Mouse (Mus musculus): Measurements from ENCODE around the gene Baz1a. TPM values are rescaled to one million over a fixed set of nuclear protein-coding genes. Genes with fewer than 3 reads are reported as not detected.
"Not testable (repeated sequence)": the region's sequence is repeated elsewhere in the genome, so short reads cannot be mapped to it uniquely, and the experiment has no call there.

Gene Baz1a
- polyA plus RNA-seq, 1 experiment from 2014 or later, result 17.7 TPM

GRCm38 (mm10) chr12:54965532-54966160 is 48.5 kb downstream of the Baz1a start:
- Histone ChIP-seq H3K4me1 (replicated peaks; ENCODE audit: control insufficient read depth, insufficient read depth, low read length) (no peaks in the 10 kb centered on the region), H3K36me3 (ENCODE audit: control insufficient read depth, insufficient read depth, low read length) (peaks cover 4% of the 10 kb centered on the region; the same call in 1 of the 2 replicates), H3K4me2 (ENCODE audit: low read depth, low read length) (no peak overlapping the region), H3K9ac (ENCODE audit: low read length) (no peak overlapping the region), H3K27ac (ENCODE audit: low read length) (no peak overlapping the region), H3K9me3 (ENCODE audit: control insufficient read depth, low read length) (no peaks in the 10 kb centered on the region), H3K4me3 (ENCODE audit: low read length) (no peak overlapping the region), H3K27me3 (ENCODE audit: control insufficient read depth, insufficient read depth, low read depth, low read length) (no peaks in the 10 kb centered on the region)
- ATAC-seq (ENCODE audit: low read depth), result no peak
- whole genome bisulfite sequencing, result 95% methylated on average over 4 of the region's 4 CpGs

- WGBS, result 47% methylated on average over 2 of the region's 2 CpGs
- Histone ChIP-seq H3K27me3 (ENCODE audit: control insufficient read depth, insufficient read depth, low read depth, low read length) (no peaks in the 10 kb centered on the region), H3K9me3 (ENCODE audit: control insufficient read depth, low read length) (no peaks in the 10 kb centered on the region), H3K27ac (ENCODE audit: low read length) (no peak overlapping the region), H3K4me3 (ENCODE audit: low read length) (no peak overlapping the region), H3K36me3 (ENCODE audit: control insufficient read depth, insufficient read depth, low read length) (peaks cover 6% of the 10 kb centered on the region; the same call in 1 of the 2 replicates), H3K4me2 (ENCODE audit: low read depth, low read length) (no peak overlapping the region), H3K4me1 (replicated peaks; ENCODE audit: control insufficient read depth, insufficient read depth, low read length) (no peaks in the 10 kb centered on the region), H3K9ac (ENCODE audit: low read length) (no peak overlapping the region)
- no peak for ATAC-seq (ENCODE audit: low read depth)
Measured at GRCm38 (mm10) chr12:54959569-54959968, 54.6 kb downstream of the Baz1a start.

GRCm38 (mm10) chr12:54956974-54957373 is 57.2 kb downstream of the Baz1a start:
- 73% methylated on average over 2 of the region's 2 CpGs for whole genome bisulfite sequencing
- no peaks in the 10 kb centered on the region for H3K9me3 ChIP-seq (ENCODE audit: control insufficient read depth, low read length)
- H3K36me3 ChIP-seq (ENCODE audit: control insufficient read depth, insufficient read depth, low read length), result peaks cover 8% of the 10 kb centered on the region; the same call in 1 of the 2 replicates
- no peak overlapping the region for H3K9ac ChIP-seq (ENCODE audit: low read length)
- no peak overlapping the region for H3K4me3 ChIP-seq (ENCODE audit: low read length)
- H3K4me2 ChIP-seq (ENCODE audit: low read depth, low read length), result no peak overlapping the region
- H3K27ac ChIP-seq (ENCODE audit: low read length), result no peak overlapping the region
- no peaks in the 10 kb centered on the region for H3K4me1 ChIP-seq (replicated peaks; ENCODE audit: control insufficient read depth, insufficient read depth, low read length)
- no peak for ATAC-seq (ENCODE audit: low read depth)
- no peaks in the 10 kb centered on the region for H3K27me3 ChIP-seq (ENCODE audit: control insufficient read depth, insufficient read depth, low read depth, low read length)

- no peaks in the 10 kb centered on the region for H3K4me1 ChIP-seq (replicated peaks; ENCODE audit: control insufficient read depth, insufficient read depth, low read length)
- 93% methylated on average over 4 of the region's 4 CpGs for WGBS
Measured at GRCm38 (mm10) chr12:54956457-54956856, 57.7 kb downstream of the Baz1a start.

GRCm38 (mm10) chr12:54946116-54946515 is 68.0 kb downstream of the Baz1a start:
- H3K9me3 ChIP-seq (ENCODE audit: control insufficient read depth, low read length), result no peaks in the 10 kb centered on the region
- 74% methylated on average over 6 of the region's 6 CpGs for WGBS

More at GRCm38 (mm10) chr12:54956457-54956856, 57.7 kb downstream of the Baz1a start:
- Histone ChIP-seq H3K36me3 (ENCODE audit: control insufficient read depth, insufficient read depth, low read length) (peaks cover 8% of the 10 kb centered on the region; the same call in 1 of the 2 replicates), H3K27me3 (ENCODE audit: control insufficient read depth, insufficient read depth, low read depth, low read length) (no peaks in the 10 kb centered on the region), H3K9me3 (ENCODE audit: control insufficient read depth, low read length) (no peaks in the 10 kb centered on the region), H3K9ac (ENCODE audit: low read length) (no peak overlapping the region), H3K27ac (ENCODE audit: low read length) (no peak overlapping the region), H3K4me3 (ENCODE audit: low read length) (no peak overlapping the region), H3K4me2 (ENCODE audit: low read depth, low read length) (no peak overlapping the region)
- ATAC-seq (ENCODE audit: low read depth), result no peak

GRCm38 (mm10) chr12:54942586-54943157 is 71.5 kb downstream of the Baz1a start:
- not testable (repeated sequence) for H3K27ac ChIP-seq (ENCODE audit: low read length); H3K9ac ChIP-seq (ENCODE audit: low read length); H3K4me3 ChIP-seq (ENCODE audit: low read length); ATAC-seq (ENCODE audit: low read depth); H3K27me3 ChIP-seq (ENCODE audit: control insufficient read depth, insufficient read depth, low read depth, low read length); H3K4me1 ChIP-seq (replicated peaks; ENCODE audit: control insufficient read depth, insufficient read depth, low read length); H3K36me3 ChIP-seq (ENCODE audit: control insufficient read depth, insufficient read depth, low read length); H3K4me2 ChIP-seq (ENCODE audit: low read depth, low read length); H3K9me3 ChIP-seq (ENCODE audit: control insufficient read depth, low read length)
- 90% methylated on average over 6 of the region's 6 CpGs for WGBS

More at GRCm38 (mm10) chr12:54946116-54946515, 68.0 kb downstream of the Baz1a start:
- ATAC-seq (ENCODE audit: low read depth), result no peak
- Histone ChIP-seq H3K4me2 (ENCODE audit: low read depth, low read length) (no peak overlapping the region), H3K27ac (ENCODE audit: low read length) (no peak overlapping the region), H3K4me3 (ENCODE audit: low read length) (no peak overlapping the region), H3K4me1 (replicated peaks; ENCODE audit: control insufficient read depth, insufficient read depth, low read length) (no peaks in the 10 kb centered on the region), H3K9ac (ENCODE audit: low read length) (no peak overlapping the region), H3K36me3 (ENCODE audit: control insufficient read depth, insufficient read depth, low read length) (peaks cover 6% of the 10 kb centered on the region), H3K27me3 (ENCODE audit: control insufficient read depth, insufficient read depth, low read depth, low read length) (no peaks in the 10 kb centered on the region)

- H3K27me3 ChIP-seq (ENCODE audit: control insufficient read depth, insufficient read depth, low read depth, low read length); H3K36me3 ChIP-seq (ENCODE audit: control insufficient read depth, insufficient read depth, low read length); H3K9ac ChIP-seq (ENCODE audit: low read length); H3K27ac ChIP-seq (ENCODE audit: low read length); H3K9me3 ChIP-seq (ENCODE audit: control insufficient read depth, low read length); H3K4me2 ChIP-seq (ENCODE audit: low read depth, low read length); H3K4me3 ChIP-seq (ENCODE audit: low read length); ATAC-seq (ENCODE audit: low read depth); H3K4me1 ChIP-seq (replicated peaks; ENCODE audit: control insufficient read depth, insufficient read depth, low read length): not testable (repeated sequence)
- WGBS, result 88% methylated on average over 5 of the region's 5 CpGs
Measured at GRCm38 (mm10) chr12:54937581-54938343, 76.4 kb downstream of the Baz1a start.

- H3K9me3 ChIP-seq (ENCODE audit: control insufficient read depth, low read length), result no peaks in the 10 kb centered on the region
- 88% methylated on average over 3 of the region's 3 CpGs for WGBS
- H3K4me3 ChIP-seq (ENCODE audit: low read length), result no peak overlapping the region
- ATAC-seq (ENCODE audit: low read depth), result no peak
- H3K27me3 ChIP-seq (ENCODE audit: control insufficient read depth, insufficient read depth, low read depth, low read length), result no peaks in the 10 kb centered on the region
- H3K36me3 ChIP-seq (ENCODE audit: control insufficient read depth, insufficient read depth, low read length), result peaks cover 12% of the 10 kb centered on the region
- no peak overlapping the region for H3K9ac ChIP-seq (ENCODE audit: low read length)
- no peak overlapping the region for H3K4me2 ChIP-seq (ENCODE audit: low read depth, low read length)
- H3K4me1 ChIP-seq (replicated peaks; ENCODE audit: control insufficient read depth, insufficient read depth, low read length), result no peaks in the 10 kb centered on the region
- no peak overlapping the region for H3K27ac ChIP-seq (ENCODE audit: low read length)
Measured at GRCm38 (mm10) chr12:54910387-54910786, 103.8 kb downstream of the Baz1a start.

GRCm38 (mm10) chr12:54892559-54892958 is 121.6 kb downstream of the Baz1a start:
- not testable (repeated sequence) for H3K4me2 ChIP-seq (ENCODE audit: low read depth, low read length); H3K4me3 ChIP-seq (ENCODE audit: low read length); H3K27me3 ChIP-seq (ENCODE audit: control insufficient read depth, insufficient read depth, low read depth, low read length); H3K9ac ChIP-seq (ENCODE audit: low read length); ATAC-seq (ENCODE audit: low read depth); H3K27ac ChIP-seq (ENCODE audit: low read length); H3K4me1 ChIP-seq (replicated peaks; ENCODE audit: control insufficient read depth, insufficient read depth, low read length); H3K9me3 ChIP-seq (ENCODE audit: control insufficient read depth, low read length)
- H3K36me3 ChIP-seq (ENCODE audit: control insufficient read depth, insufficient read depth, low read length), result peaks cover 15% of the 10 kb centered on the region
- WGBS, result 33% methylated on average over 1 of the region's 2 CpGs

Data from lung, embryonic 16.5 days (tissue).